Mouse (Mus musculus) CH12.LX (cell line): ENCODE data around the gene Hsf5.

ENCODE experiments used
- CTCF ChIP-seq, 2 experiments: IDR thresholded peaks in 1 of 2; conservative IDR thresholded peaks in 1 of 2; 2 replicates each; pipeline ENCODE4 v1.5.1; 2011 to 2012; ENCODE audit warnings: low read depth in 2 of 2, low read length in 2 of 2, improper control_type of control experiment in 1 of 2, inconsistent platforms in 1 of 2, mild to moderate bottlenecking in 1 of 2, moderate library complexity in 1 of 2
- MYC ChIP-seq: IDR thresholded peaks from 2 replicates; pipeline ENCODE4 v1.6.1; 2011; ENCODE audit warnings: low read depth, mild to moderate bottlenecking, improper control_type of control experiment, low read length
- POLR2A ChIP-seq: IDR thresholded peaks from 2 replicates; pipeline ENCODE4 v1.6.1; 2011; ENCODE audit warnings: low read depth, mild to moderate bottlenecking, improper control_type of control experiment, low read length
- TBP ChIP-seq: conservative IDR thresholded peaks from 2 replicates; pipeline ENCODE4 v1.6.1; 2011; ENCODE audit warnings: low read depth, low read length, improper control_type of control experiment
- UBTF ChIP-seq: IDR thresholded peaks from 2 replicates; pipeline ENCODE4 v1.6.1; 2012; ENCODE audit warnings: low read depth, mild to moderate bottlenecking, inconsistent platforms, low read length, improper control_type of control experiment, moderate library complexity
- ZKSCAN1 ChIP-seq: IDR thresholded peaks from 2 replicates; pipeline ENCODE4 v1.6.1; 2012; ENCODE audit warnings: low read depth, inconsistent platforms, low read length, improper control_type of control experiment, borderline replicate concordance
- ZMIZ1 ChIP-seq: IDR thresholded peaks from 2 replicates; pipeline ENCODE4 v1.6.1; 2012; ENCODE audit warnings: low read depth, mild to moderate bottlenecking, inconsistent platforms, low read length, improper control_type of control experiment
- ZNF384 ChIP-seq: IDR thresholded peaks from 2 replicates; pipeline ENCODE4 v1.6.1; 2012; ENCODE audit warnings: low read depth, low read length, improper control_type of control experiment, inconsistent platforms

- TF ChIP-seq POLR2A (no peak), TBP (no peak), MYC (no peak), CTCF (conservative IDR thresholded peaks at IDR 0.05 in 1 of 2, IDR thresholded peaks at IDR 0.05 in 1 of 2; ENCODE audit: low read depth in 2 of 2, low read length in 2 of 2) (no peak), ZKSCAN1 (no peak), ZNF384 (no peak), UBTF (no peak), ZMIZ1 (no peak)
Observed at GRCm38 (mm10) chr11:87579713-87580112, 37.3 kb upstream of the Hsf5 start.
